Mouse (Mus musculus): ENCODE data around the gene Tie1.

DNA sequence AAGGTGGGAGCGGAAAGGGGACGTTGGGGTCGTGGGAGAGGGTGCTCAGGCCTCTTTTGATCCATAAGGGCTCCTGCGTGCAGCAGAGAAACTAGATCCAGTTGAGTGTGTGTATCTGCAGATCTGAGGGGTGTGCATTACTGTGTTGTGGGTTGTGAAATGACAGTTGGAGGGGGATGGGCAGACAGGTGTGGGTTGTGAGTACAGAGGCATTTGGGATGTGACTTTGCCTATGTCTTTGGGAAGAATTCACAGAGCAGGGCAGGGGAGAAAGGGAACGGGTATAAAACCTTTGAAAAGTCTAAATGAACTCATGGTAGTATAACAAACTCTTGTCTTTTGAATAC lies 37.4 kb upstream of the Tie1 start:
- TF ChIP-seq GATA1 (IDR thresholded peaks at IDR 0.05; ENCODE audit: borderline replicate concordance, low read length) (no peak), FLI1 (IDR thresholded peaks at IDR 0.05; ENCODE audit: low read length) (no peak)

All from megakaryocyte, embryonic 14.5 days (primary cell).